In the genomic region with DNA sequence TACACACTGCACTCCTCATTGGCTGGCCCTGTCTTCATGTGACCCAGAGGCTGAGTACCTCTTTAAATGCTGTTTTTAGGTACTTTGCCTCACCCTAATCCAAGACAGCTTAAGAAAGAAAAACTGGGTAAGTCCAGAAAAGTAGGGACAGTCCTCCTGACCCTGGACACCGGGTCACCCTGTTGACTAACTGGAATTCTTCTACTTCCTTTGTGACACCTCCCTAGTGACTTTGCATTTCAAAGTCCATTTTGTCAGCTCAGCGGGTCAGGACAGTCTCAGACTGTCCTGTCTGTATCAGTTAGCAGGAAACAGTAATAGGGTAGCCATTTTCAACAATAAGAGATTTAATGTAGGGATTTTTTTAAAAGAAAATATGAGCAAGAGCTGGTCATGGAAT, we compare ENCODE assay signal across 20 mouse cellular contexts.
DNase-seq lines count a peak whose midpoint lies in the region; ATAC-seq and TF ChIP-seq lines count a peak whose summit lies in the region.
"Had no signal": no experiment of that assay in that cellular context is flagged by ENCODE, and none has a peak within 500 bp of the region (broad histone marks: within the 10 kb centered on the region; RNA-seq: fewer than 3 reads in every experiment).

No protein-coding gene starts in this region.

- peak; percentile 30; the same call in 1 of the 2 replicates for ATAC-seq in liver, embryonic 12.5 days
- no peak for ATAC-seq in liver, embryonic 11.5 days (replicated peaks; ENCODE audit: low FRiP score)
- ATAC-seq in stomach, postnatal 0 days (ENCODE audit: low FRiP score, low TSS enrichment) = peak; percentile 57; the same call in 1 of the 2 replicates
- ATAC-seq: activated CD4-positive, CD25-positive, alpha-beta regulatory T cell, adult 4 months; forebrain, embryonic 13.5 days; forebrain, postnatal 0 days; Patski had no signal

- no peaks in the 10 kb centered on the region for H3K4me1 ChIP-seq in kidney, adult 2 months (ENCODE audit: control insufficient read depth, insufficient read depth, low read length)
- H3K4me1 ChIP-seq in liver, embryonic 12.5 days = no peaks in the 10 kb centered on the region
- H3K4me1 ChIP-seq in liver, embryonic 11.5 days (replicated peaks; ENCODE audit: control insufficient read depth, insufficient read depth, low read length) = no peaks in the 10 kb centered on the region
- no peaks in the 10 kb centered on the region for H3K4me1 ChIP-seq in stomach, postnatal 0 days (replicated peaks; ENCODE audit: control insufficient read depth, insufficient read depth)
- H3K4me1 ChIP-seq: embryonic facial prominence, embryonic 13.5 days; forebrain, embryonic 13.5 days; heart, embryonic 12.5 days; hindbrain, embryonic 10.5 days had no signal

- H3K9me3 ChIP-seq in liver, embryonic 12.5 days (replicated peaks) = no peaks in the 10 kb centered on the region
- no peaks in the 10 kb centered on the region for H3K9me3 ChIP-seq in liver, embryonic 11.5 days (ENCODE audit: control insufficient read depth, low read length)
- H3K9me3 ChIP-seq in stomach, postnatal 0 days (ENCODE audit: control insufficient read depth, low read length) = no peaks in the 10 kb centered on the region
- H3K9me3 ChIP-seq: embryonic facial prominence, embryonic 13.5 days; forebrain, embryonic 13.5 days; heart, embryonic 12.5 days had no signal

- no peaks in the 10 kb centered on the region for H3K27me3 ChIP-seq in kidney, adult 2 months (replicated peaks; ENCODE audit: control insufficient read depth, insufficient read depth, low read length)
- no peaks in the 10 kb centered on the region for H3K27me3 ChIP-seq in liver, embryonic 12.5 days (replicated peaks)
- peaks cover 2% of the 10 kb centered on the region; the same call in 1 of the 2 replicates for H3K27me3 ChIP-seq in liver, embryonic 11.5 days (replicated peaks; ENCODE audit: control insufficient read depth, insufficient read depth, low read length)
- no peaks in the 10 kb centered on the region for H3K27me3 ChIP-seq in stomach, postnatal 0 days (ENCODE audit: control insufficient read depth, insufficient read depth, low read length)
- H3K27me3 ChIP-seq: CH12.LX; embryonic facial prominence, embryonic 13.5 days; forebrain, embryonic 13.5 days had no signal

- TF ChIP-seq CTCF in kidney, adult 2 months (conservative IDR thresholded peaks at IDR 0.05; ENCODE audit: insufficient read depth, insufficient read length, low read depth, low read length) = no peak
- no peak for TF ChIP-seq CTCF in stomach, postnatal 0 days (IDR thresholded peaks at IDR 0.05; ENCODE audit: low read depth)

- no peak overlapping the region for H3K27ac ChIP-seq in kidney, adult 2 months (ENCODE audit: insufficient read depth, low read depth, low read length)
- no peak overlapping the region for H3K27ac ChIP-seq in liver, embryonic 12.5 days
- H3K27ac ChIP-seq in liver, embryonic 11.5 days (ENCODE audit: low read depth, low read length) = no peak overlapping the region
- H3K27ac ChIP-seq in stomach, postnatal 0 days (replicated peaks) = no peak overlapping the region
- H3K27ac ChIP-seq: embryonic facial prominence, embryonic 13.5 days; forebrain, embryonic 13.5 days; gastrocnemius, adult 2 months; hindbrain, embryonic 10.5 days had no signal

- no peak overlapping the region for H3K4me3 ChIP-seq in kidney, adult 2 months (ENCODE audit: insufficient read depth, low read depth, low read length)
- no peak overlapping the region for H3K4me3 ChIP-seq in liver, embryonic 12.5 days
- no peak overlapping the region for H3K4me3 ChIP-seq in liver, embryonic 11.5 days (ENCODE audit: low read depth, low read length)
- H3K4me3 ChIP-seq in stomach, postnatal 0 days (ENCODE audit: low read depth, low read length) = no peak overlapping the region
- H3K4me3 ChIP-seq: embryonic facial prominence, embryonic 13.5 days; forebrain, embryonic 13.5 days; gastrocnemius, adult 2 months; heart, embryonic 12.5 days; hindbrain, embryonic 10.5 days had no signal

- no peak overlapping the region for H3K4me2 ChIP-seq in liver, embryonic 12.5 days
- H3K4me2 ChIP-seq in liver, embryonic 11.5 days = no peak overlapping the region
- H3K4me2 ChIP-seq in stomach, postnatal 0 days (replicated peaks; ENCODE audit: low read depth) = no peak overlapping the region
- H3K4me2 ChIP-seq: embryonic facial prominence, embryonic 13.5 days; forebrain, embryonic 13.5 days; heart, embryonic 12.5 days had no signal

- WGBS in kidney, adult 2 months = 40% methylated on average over 2 of the region's 2 CpGs
- 31% methylated on average over 2 of the region's 2 CpGs for WGBS in liver, embryonic 12.5 days (ENCODE audit: insufficient replicate concordance)
- 48% methylated on average over 2 of the region's 2 CpGs for WGBS in liver, embryonic 11.5 days
- WGBS in stomach, postnatal 0 days = 56% methylated on average over 2 of the region's 2 CpGs

- no peak for TF ChIP-seq POLR2A in kidney, adult 2 months (IDR thresholded peaks at IDR 0.05; ENCODE audit: low read depth, low read length)

- no peaks in the 10 kb centered on the region for H3K36me3 ChIP-seq in kidney, adult 2 months (ENCODE audit: control insufficient read depth, insufficient read depth, low read length)
- no peaks in the 10 kb centered on the region for H3K36me3 ChIP-seq in liver, embryonic 12.5 days
- H3K36me3 ChIP-seq in liver, embryonic 11.5 days (ENCODE audit: control insufficient read depth, insufficient read depth, low read length) = no peaks in the 10 kb centered on the region
- no peaks in the 10 kb centered on the region for H3K36me3 ChIP-seq in stomach, postnatal 0 days (ENCODE audit: control insufficient read depth, insufficient read depth, low read length)
- H3K36me3 ChIP-seq: embryonic facial prominence, embryonic 13.5 days; heart, embryonic 12.5 days; hindbrain, embryonic 10.5 days had no signal

- peak; percentile 39 for DNase-seq in kidney, adult 2 months
- DNase-seq in kidney, postnatal 25 days = no peak
- no peak for DNase-seq in liver, embryonic 11.5 days (ENCODE audit: low spot score)
- no peak for DNase-seq in stomach, postnatal 0 days (ENCODE audit: low spot score)
- no peak for DNase-seq in lung, postnatal 4 days
- DNase-seq: adrenal gland, postnatal 14 days; cerebellum, adult 11-12 months; cerebellum, adult 9-10 months; cerebellum, postnatal 36 days; forebrain, postnatal 0 days; gastrocnemius, adult 2 months; gastrocnemius, postnatal 25 days had no signal

- H3K9ac ChIP-seq in liver, embryonic 12.5 days = no peak overlapping the region
- no peak overlapping the region for H3K9ac ChIP-seq in liver, embryonic 11.5 days (ENCODE audit: low read depth, low read length)
- H3K9ac ChIP-seq in stomach, postnatal 0 days (ENCODE audit: low read length) = no peak overlapping the region
- H3K9ac ChIP-seq: embryonic facial prominence, embryonic 13.5 days; forebrain, embryonic 13.5 days; forebrain, postnatal 0 days; heart, embryonic 12.5 days had no signal

- TF ChIP-seq EP300 in stomach, postnatal 0 days (optimal IDR thresholded peaks at IDR 0.05) = no peak
